Mouse (Mus musculus) kidney, embryonic 14.5 days (tissue): Measurements from ENCODE around the gene Disp1. TPM values are rescaled to one million over a fixed set of nuclear protein-coding genes. Genes with fewer than 3 reads are reported as not detected.

Experiments used
- ATAC-seq: fragments of 200-750 bp; cut with Nextera tagmentation; 2 replicates; pipeline ENCODE4 v1.8.0; 2017; ENCODE audit warnings: moderate number of reproducible peaks, mild to moderate bottlenecking, moderate TSS enrichment, moderate library complexity; ENCODE audit not compliant: low FRiP score, low TSS enrichment
- H3K27ac ChIP-seq: fragments of 300-500 bp; sonication (generic); 2 replicates; pipeline ENCODE4 v1.5.1; 2014; ENCODE audit warnings: low read depth, mild to moderate bottlenecking, low read length, moderate library complexity, mixed read lengths
- H3K27me3 ChIP-seq: fragments of 300-500 bp; sonication (generic); 2 replicates; pipeline ENCODE4 v1.6.1; 2014; ENCODE audit warnings: mild to moderate bottlenecking, low read length; ENCODE audit not compliant: control insufficient read depth, insufficient read depth
- H3K36me3 ChIP-seq: fragments of 300-500 bp; sonication (generic); 2 replicates; pipeline ENCODE4 v1.6.1; 2014; ENCODE audit warnings: low read length, mixed read lengths; ENCODE audit not compliant: control insufficient read depth, insufficient read depth
- H3K4me1 ChIP-seq: fragments of 300-500 bp; sonication (generic); 2 replicates; pipeline ENCODE4 v1.6.1; 2014; ENCODE audit warnings: low read length, mixed read lengths; ENCODE audit not compliant: control insufficient read depth, insufficient read depth
- H3K4me2 ChIP-seq: fragments of 300-500 bp; sonication (generic); replicated peaks from 2 replicates; pipeline ENCODE4 v1.6.1; 2014; ENCODE audit warnings: low read depth, mild to moderate bottlenecking, low read length
- H3K4me3 ChIP-seq: fragments of 300-500 bp; sonication (generic); 2 replicates; pipeline ENCODE4 v1.5.1; 2014; ENCODE audit warnings: mild to moderate bottlenecking, low read length
- H3K9ac ChIP-seq: fragments of 300-500 bp; sonication (generic); 2 replicates; pipeline ENCODE4 v1.6.1; 2014; ENCODE audit warnings: low read depth, mild to moderate bottlenecking, low read length, moderate library complexity
- H3K9me3 ChIP-seq: fragments of 300-500 bp; sonication (generic); 2 replicates; pipeline ENCODE4 v1.6.1; 2016; ENCODE audit warnings: low read length; ENCODE audit not compliant: control insufficient read depth
- WGBS: fragments of 180-500 bp; shearing (Covaris S2); extraction: QIAGEN DNeasy Blood & Tissue Kit; methylation state at CpG from one replicate; pipeline ENCODE4 v1.1.7; 2014; 5-methylcytosine and 5-hydroxymethylcytosine counted together
- polyA plus RNA-seq: library from polyadenylated mRNA; unstranded; fragments of >200 nt; fragmentation: Nextera tagmentation; extraction: Ambion mirVana; gene quantifications from 2 replicates; pipeline ENCODE4 v1.2.1, GENCODE M21; 2014

Gene Disp1
- polyA plus RNA-seq, 1 experiment from 2014 or later, result 16.9 TPM

DNA sequence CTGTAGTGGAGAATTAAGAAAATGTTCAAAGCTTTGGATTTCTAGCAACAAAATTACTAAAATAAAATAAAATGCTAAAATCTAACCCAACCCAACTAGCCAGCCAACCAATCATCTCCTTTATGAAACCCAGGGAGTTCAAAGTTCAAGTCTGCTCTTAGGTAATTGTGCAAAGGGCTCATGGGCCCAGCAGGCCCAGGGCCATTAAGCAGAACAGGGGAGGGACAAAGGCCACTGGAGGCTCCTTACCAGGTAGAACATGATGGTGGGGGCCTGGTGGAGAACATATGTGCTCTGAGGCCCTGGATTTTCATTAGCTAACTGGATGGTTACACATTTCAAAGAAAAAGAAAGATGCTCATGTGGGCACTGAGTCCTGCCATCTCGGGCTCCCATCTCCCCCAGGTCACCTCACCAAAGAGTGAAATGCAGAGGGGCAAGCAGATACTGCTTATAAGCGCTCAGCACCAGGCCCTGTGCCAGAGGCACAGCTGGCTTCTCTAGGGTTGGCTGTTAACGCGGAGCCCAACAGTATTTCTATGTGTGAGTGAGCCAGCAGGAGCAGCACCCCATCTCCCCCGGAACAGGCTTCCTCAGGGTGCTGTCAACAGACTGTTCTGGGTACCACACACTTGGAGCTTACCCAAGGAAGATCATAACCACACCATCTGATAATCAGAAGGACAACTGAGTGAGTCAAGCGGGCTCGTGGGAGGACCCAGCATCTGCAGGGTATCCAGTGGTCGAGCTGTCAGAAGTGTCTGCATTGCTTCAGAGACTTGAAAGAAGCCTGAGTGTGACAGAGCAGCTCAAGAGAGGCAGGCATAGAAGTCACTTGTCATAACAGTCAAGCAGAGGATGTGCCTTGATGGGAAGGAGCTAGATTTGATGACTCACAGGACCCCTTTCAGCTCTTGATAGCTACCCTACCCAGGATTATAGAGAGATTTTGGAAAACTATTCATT, 137.0 kb downstream of the Disp1 start:
- no peak overlapping the region for H3K4me2 ChIP-seq
- H3K9ac ChIP-seq, result no peak overlapping the region
- no peak for ATAC-seq
- H3K4me1 ChIP-seq, result 0 out of 2 replicates have a peak, but pooled peaks cover 6% of the 10 kb centered on the region
- H3K27ac ChIP-seq, result no peak overlapping the region
- no peak overlapping the region for H3K4me3 ChIP-seq
- 86% methylated on average over 8 of the region's 8 CpGs for WGBS
- peaks cover 43% of the 10 kb centered on the region for H3K36me3 ChIP-seq
- H3K9me3 ChIP-seq, result no peaks in the 10 kb centered on the region
- H3K27me3 ChIP-seq, result no peaks in the 10 kb centered on the region

DNA sequence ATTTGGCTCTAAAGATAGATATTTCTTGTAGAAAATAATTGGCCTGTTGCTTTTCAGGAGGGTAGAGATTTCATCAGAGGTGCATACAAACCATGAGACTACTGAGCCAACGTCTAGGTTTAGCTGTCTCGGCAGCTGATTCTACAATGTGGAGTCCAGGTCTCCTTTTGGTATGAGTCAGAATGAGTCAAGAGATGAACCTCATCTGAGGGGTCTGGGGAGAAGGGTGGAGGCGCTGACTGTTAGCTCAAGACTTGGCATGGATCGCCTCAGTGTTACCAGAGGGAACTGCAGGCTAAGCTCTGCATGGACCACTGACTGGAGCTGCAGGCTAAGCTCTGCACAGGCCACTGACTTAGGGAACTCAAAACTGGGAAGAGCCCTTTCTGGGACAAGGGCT, 138.9 kb downstream of the Disp1 start:
- Histone ChIP-seq H3K27ac (no peak overlapping the region), H3K9me3 (no peaks in the 10 kb centered on the region)

DNA sequence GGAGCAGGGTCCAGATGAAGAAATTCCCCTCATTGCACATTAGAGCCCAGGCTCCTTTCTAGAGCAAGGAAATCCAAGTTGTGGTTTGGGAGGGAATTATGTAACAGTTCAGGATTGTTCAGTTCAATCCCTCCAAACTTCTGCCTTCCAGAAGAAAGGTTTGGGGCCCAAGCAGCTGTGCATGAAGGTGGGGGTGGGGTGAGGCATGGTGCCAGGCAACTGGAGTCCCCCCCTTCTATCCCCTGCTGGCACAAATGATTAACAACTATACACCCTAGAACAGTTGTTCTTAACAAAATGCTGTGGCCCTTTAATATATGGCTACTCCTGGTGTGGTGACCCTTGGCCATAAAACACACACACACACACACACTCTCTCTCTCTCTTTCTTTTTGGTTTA, 140.2 kb downstream of the Disp1 start:
- no peak overlapping the region for H3K27ac ChIP-seq
- 0 out of 2 replicates have a peak, but pooled peaks cover 6% of the 10 kb centered on the region for H3K4me1 ChIP-seq
- H3K9me3 ChIP-seq, result no peaks in the 10 kb centered on the region
- no peak overlapping the region for H3K4me2 ChIP-seq
- H3K36me3 ChIP-seq, result peaks cover 11% of the 10 kb centered on the region; the same call in 1 of the 2 replicates
- no peaks in the 10 kb centered on the region for H3K27me3 ChIP-seq
- no peak overlapping the region for H3K4me3 ChIP-seq
- no peak for ATAC-seq
- H3K9ac ChIP-seq, result no peak overlapping the region

More for the DNA sequence above, 138.9 kb downstream of the Disp1 start:
- H3K4me1 ChIP-seq, result 0 out of 2 replicates have a peak, but pooled peaks cover 6% of the 10 kb centered on the region
- H3K4me3 ChIP-seq, result no peak overlapping the region
- ATAC-seq, result no peak
- no peak overlapping the region for H3K4me2 ChIP-seq
- 83% methylated on average over 4 of the region's 4 CpGs for WGBS
- H3K27me3 ChIP-seq, result no peaks in the 10 kb centered on the region
- H3K9ac ChIP-seq, result no peak overlapping the region
- peaks cover 24% of the 10 kb centered on the region for H3K36me3 ChIP-seq

DNA sequence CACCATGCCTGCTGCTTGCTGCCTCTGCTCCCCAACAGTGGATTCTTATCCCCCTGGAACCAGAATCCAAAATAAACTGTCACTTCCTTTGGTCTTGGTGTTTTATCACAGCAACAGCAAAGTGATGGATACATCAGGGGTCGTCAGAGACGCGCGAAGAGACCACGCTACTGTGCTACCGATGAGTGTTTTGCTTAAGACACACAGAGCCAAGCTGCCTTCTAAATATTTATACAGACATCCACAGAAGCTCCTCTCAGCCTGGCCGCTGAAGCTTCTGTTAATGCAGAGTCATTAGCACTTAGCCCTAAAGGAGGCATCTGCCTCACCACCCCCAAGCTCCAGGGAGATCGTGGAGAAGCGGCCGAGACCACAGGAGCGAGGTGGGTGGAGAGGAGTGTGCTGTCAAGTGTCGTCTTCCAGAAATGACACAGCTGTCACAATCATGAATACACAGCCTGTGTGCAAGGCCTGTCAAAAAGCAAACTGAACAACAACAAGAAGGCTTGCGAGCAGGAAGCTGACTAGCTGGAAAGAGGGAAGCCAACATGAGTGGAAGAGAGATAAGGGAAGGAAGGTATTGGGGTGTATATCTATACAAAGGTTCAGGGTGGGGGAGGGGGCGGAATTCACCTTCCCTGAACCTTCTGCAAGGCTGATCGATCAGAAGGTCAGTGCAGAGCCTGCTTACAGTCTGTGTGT, 146.1 kb downstream of the Disp1 start:
- WGBS, result 25% methylated on average over 15 of the region's 15 CpGs
- peaks cover 10% of the 10 kb centered on the region for H3K4me1 ChIP-seq
- H3K4me3 ChIP-seq, result no peak overlapping the region
- H3K4me2 ChIP-seq, result no peak overlapping the region
- H3K27me3 ChIP-seq, result no peaks in the 10 kb centered on the region
- H3K9me3 ChIP-seq, result no peaks in the 10 kb centered on the region
- no peak overlapping the region for H3K27ac ChIP-seq
- H3K9ac ChIP-seq, result no peak overlapping the region
- no peaks in the 10 kb centered on the region for H3K36me3 ChIP-seq
- ATAC-seq, result no peak

DNA sequence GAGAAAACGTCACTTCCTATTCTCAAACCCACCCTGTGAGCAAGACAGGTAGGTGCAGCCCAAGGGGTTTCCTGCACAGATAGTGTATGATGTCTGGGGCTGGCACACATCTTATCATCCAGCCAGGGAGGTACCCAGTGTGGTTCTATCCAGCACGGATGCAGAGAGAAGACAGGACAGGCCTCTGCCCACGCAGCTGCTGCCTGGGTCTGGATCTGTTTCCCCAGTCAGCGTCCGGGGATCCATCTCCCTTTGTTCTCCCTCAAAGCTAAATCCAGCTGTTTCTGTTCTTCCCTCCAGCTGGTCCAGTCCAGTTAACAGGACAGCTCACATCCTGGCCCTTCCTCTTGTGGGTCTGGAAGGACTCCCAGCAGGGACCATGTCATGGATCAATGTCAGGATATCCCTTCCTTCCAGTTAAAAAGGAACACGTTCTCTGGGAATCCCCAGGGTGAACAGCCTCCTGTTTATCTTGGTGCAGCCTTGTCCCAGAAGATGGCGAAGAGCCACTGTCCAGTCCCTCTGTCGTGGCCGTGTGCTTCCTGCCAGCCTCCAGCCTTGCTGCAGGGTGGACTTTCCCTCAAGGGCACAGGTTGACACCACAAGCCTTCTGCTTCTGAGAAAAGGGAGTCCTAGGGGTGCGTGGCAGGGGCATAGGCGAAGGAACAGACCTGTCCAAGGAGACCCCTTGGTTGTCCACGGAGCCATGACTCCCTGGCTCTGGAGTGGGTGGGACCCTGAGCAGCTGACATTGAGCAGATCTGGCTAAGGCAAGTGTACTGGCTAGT, 148.9 kb downstream of the Disp1 start:
- H3K36me3 ChIP-seq, result no peaks in the 10 kb centered on the region
- H3K4me2 ChIP-seq, result no peak overlapping the region
- no peak overlapping the region for H3K4me3 ChIP-seq
- no peak overlapping the region for H3K9ac ChIP-seq
- peaks cover 10% of the 10 kb centered on the region for H3K4me1 ChIP-seq
- H3K27me3 ChIP-seq, result no peaks in the 10 kb centered on the region
- WGBS, result 68% methylated on average over 12 of the region's 12 CpGs
- peak; percentile 63 for ATAC-seq
- 0 out of 2 replicates have a peak overlapping the region, but pooled peaks have one; percentile 6 for H3K27ac ChIP-seq
- no peaks in the 10 kb centered on the region for H3K9me3 ChIP-seq

DNA sequence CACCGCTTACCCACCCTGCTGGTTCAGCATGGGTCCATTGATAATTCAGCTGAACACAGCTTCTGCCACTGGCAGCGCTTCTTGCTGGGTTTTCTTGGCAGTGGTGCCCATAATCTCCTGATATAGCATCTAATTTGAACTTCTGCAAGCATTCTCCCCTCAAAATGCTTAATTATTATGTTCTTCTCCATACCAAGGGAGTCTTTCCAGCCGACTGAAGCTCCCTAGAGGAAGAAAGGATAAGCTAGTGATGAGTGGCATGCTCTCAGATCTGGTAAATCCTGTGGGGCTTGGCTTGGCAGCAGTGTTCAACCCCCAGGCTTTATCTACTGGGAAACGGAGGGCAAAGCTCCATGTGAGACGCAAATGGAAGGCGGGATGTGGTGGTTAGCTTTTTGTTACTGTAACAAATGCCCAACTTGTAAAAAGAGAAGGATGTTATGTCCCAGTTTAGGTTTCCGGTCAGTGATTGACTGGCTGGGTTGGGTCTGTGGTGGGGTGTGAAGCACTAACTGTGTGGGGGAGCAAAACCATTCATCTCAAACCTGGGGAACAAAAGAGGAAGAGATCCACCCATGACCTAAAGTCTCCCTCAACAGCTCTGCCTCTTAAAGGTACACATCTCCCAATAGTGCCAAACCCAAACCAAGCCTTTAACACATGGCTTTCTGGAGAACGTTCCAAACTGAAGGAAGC, 151.2 kb downstream of the Disp1 start:
- Histone ChIP-seq H3K9me3 (no peaks in the 10 kb centered on the region), H3K27me3 (no peaks in the 10 kb centered on the region), H3K4me2 (no peak overlapping the region), H3K4me3 (no peak overlapping the region), H3K36me3 (no peaks in the 10 kb centered on the region), H3K27ac (no peak overlapping the region), H3K4me1 (0 out of 2 replicates have a peak, but pooled peaks cover 3% of the 10 kb centered on the region), H3K9ac (no peak overlapping the region)
- ATAC-seq, result no peak
- 90% methylated on average over 8 of the region's 8 CpGs for WGBS

DNA sequence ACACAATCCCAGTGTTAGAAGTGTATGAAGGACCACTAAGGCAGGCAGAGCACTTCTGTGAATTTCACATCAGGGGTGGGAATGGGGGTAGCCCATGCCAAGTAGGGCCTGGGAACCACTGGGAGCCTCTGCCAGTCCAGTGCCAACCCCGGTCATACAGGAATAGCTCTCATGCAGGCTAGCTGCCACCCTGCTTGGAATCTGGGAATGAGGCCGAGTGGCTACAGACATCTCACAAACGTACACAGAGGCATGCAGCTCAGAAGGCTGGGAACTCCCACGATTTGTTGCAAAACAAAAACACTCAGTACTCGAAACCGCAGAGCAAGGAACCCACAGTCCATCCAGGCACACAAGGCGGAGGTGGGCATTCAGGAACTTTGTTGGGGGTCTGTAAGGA, 153.5 kb downstream of the Disp1 start:
- no peaks in the 10 kb centered on the region for H3K27me3 ChIP-seq
- no peaks in the 10 kb centered on the region for H3K4me1 ChIP-seq
- WGBS, result 75% methylated on average over 7 of the region's 7 CpGs
- H3K36me3 ChIP-seq, result no peaks in the 10 kb centered on the region
- no peaks in the 10 kb centered on the region for H3K9me3 ChIP-seq
- no peak overlapping the region for H3K4me3 ChIP-seq
- H3K27ac ChIP-seq, result no peak overlapping the region
- H3K4me2 ChIP-seq, result no peak overlapping the region
- no peak for ATAC-seq
- H3K9ac ChIP-seq, result no peak overlapping the region

DNA sequence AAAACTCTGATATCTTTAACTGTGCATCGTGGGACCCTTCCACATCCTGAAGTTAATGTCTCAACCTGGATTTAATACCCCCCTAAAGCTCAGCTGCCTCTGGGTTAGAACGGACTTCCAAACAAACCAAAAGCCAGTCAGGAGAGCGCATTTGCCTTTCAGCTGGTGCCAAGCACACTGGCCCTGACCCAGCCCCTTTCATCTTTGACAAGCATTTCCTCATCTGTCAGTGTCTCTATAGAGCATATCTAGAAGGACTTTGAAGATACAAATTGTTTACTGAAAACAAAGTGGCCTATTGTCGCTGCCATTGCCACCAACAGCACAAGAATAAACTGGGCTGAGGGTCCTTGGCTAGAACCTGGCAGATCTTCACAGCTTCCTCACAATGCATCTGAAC, 154.3 kb downstream of the Disp1 start:
- no peak for ATAC-seq
- no peaks in the 10 kb centered on the region for H3K9me3 ChIP-seq
- no peaks in the 10 kb centered on the region for H3K36me3 ChIP-seq
- H3K27me3 ChIP-seq, result no peaks in the 10 kb centered on the region
- no peak overlapping the region for H3K27ac ChIP-seq
- H3K4me3 ChIP-seq, result no peak overlapping the region
- no peaks in the 10 kb centered on the region for H3K4me1 ChIP-seq
- H3K4me2 ChIP-seq, result no peak overlapping the region
- 74% methylated on average over 4 of the region's 4 CpGs for WGBS
- no peak overlapping the region for H3K9ac ChIP-seq
